Mouse (Mus musculus) forebrain, embryonic 10.5 days (tissue): ENCODE results near the gene Galntl6. TPM values are rescaled to one million over a fixed set of nuclear protein-coding genes. Genes with fewer than 3 reads are reported as not detected.

Experiments used
- DNase-seq: peaks from one replicate; pipeline ENCODE4 v3.0.0-alpha.2; 2017; ENCODE audit warnings: low spot score; ENCODE audit errors: extremely low spot score
- H3K27ac ChIP-seq: fragments of 300-500 bp; sonication (generic); 2 replicates; pipeline ENCODE4 v1.5.1; 2016; ENCODE audit warnings: mild to moderate bottlenecking
- H3K27me3 ChIP-seq: fragments of 300-500 bp; sonication (generic); 2 replicates; pipeline ENCODE4 v1.6.1; 2016; ENCODE audit warnings: mild to moderate bottlenecking; ENCODE audit not compliant: poor library complexity, severe bottlenecking
- H3K36me3 ChIP-seq: fragments of 300-500 bp; sonication (generic); replicated peaks from 2 replicates; pipeline ENCODE4 v1.6.1; 2016; ENCODE audit warnings: mild to moderate bottlenecking, moderate library complexity
- H3K4me1 ChIP-seq: fragments of 300-500 bp; sonication (generic); 2 replicates; pipeline ENCODE4 v1.6.1; 2016
- H3K4me3 ChIP-seq: fragments of 300-500 bp; sonication (generic); 2 replicates; pipeline ENCODE4 v1.5.1; 2016; ENCODE audit warnings: mild to moderate bottlenecking, moderate library complexity
- H3K9me3 ChIP-seq: fragments of 300-500 bp; sonication (generic); 2 replicates; pipeline ENCODE4 v1.6.1; 2016; ENCODE audit warnings: mild to moderate bottlenecking, moderate library complexity
- WGBS: fragments of 180-500 bp; shearing (Covaris S2); methylation state at CpG from one replicate; pipeline ENCODE4 v1.1.7; 2016; 5-methylcytosine and 5-hydroxymethylcytosine counted together
- polyA plus RNA-seq: library from polyadenylated mRNA; unstranded; fragments of >200 nt; fragmentation: Nextera tagmentation; extraction: Ambion mirVana; gene quantifications from 2 replicates; pipeline ENCODE4 v1.2.1, GENCODE M21; 2016

Galntl6 gene
- polyA plus RNA-seq, 1 experiment from 2014 or later, result 0.07 TPM

- H3K4me1 ChIP-seq, result no peaks in the 10 kb centered on the region
- no peak overlapping the region for H3K27ac ChIP-seq
- WGBS, result 43% methylated on average over 1 of the region's 1 CpGs
- H3K27me3 ChIP-seq, result no peaks in the 10 kb centered on the region
- no peak for DNase-seq
- H3K9me3 ChIP-seq, result no peaks in the 10 kb centered on the region
- H3K36me3 ChIP-seq, result no peaks in the 10 kb centered on the region
- H3K4me3 ChIP-seq, result no peak overlapping the region
Measured at GRCm38 (mm10) chr8:58146961-58147360, 765.5 kb downstream of the Galntl6 start.

GRCm38 (mm10) chr8:58086733-58087132 lies 825.7 kb downstream of the Galntl6 start:
- no peaks in the 10 kb centered on the region for H3K9me3 ChIP-seq
- no peaks in the 10 kb centered on the region for H3K27me3 ChIP-seq
- WGBS, result 75% methylated on average over 4 of the region's 4 CpGs
- DNase-seq, result no peak
- no peak overlapping the region for H3K4me3 ChIP-seq
- H3K27ac ChIP-seq, result no peak overlapping the region
- H3K36me3 ChIP-seq, result no peaks in the 10 kb centered on the region
- no peaks in the 10 kb centered on the region for H3K4me1 ChIP-seq

- no peak overlapping the region for H3K4me3 ChIP-seq
- no peak overlapping the region for H3K27ac ChIP-seq
- DNase-seq, result no peak
- H3K27me3 ChIP-seq, result no peaks in the 10 kb centered on the region
- H3K9me3 ChIP-seq, result no peaks in the 10 kb centered on the region
- 87% methylated on average over 6 of the region's 6 CpGs for whole genome bisulfite sequencing
- H3K36me3 ChIP-seq, result no peaks in the 10 kb centered on the region
- H3K4me1 ChIP-seq, result no peaks in the 10 kb centered on the region
Measured at GRCm38 (mm10) chr8:58084931-58085330, 827.5 kb downstream of the Galntl6 start.

GRCm38 (mm10) chr8:58081715-58082114 lies 830.7 kb downstream of the Galntl6 start:
- no peaks in the 10 kb centered on the region for H3K9me3 ChIP-seq
- H3K4me1 ChIP-seq, result no peaks in the 10 kb centered on the region
- no peak for DNase-seq
- H3K36me3 ChIP-seq, result no peaks in the 10 kb centered on the region
- H3K27me3 ChIP-seq, result no peaks in the 10 kb centered on the region
- WGBS, result 85% methylated on average over 5 of the region's 5 CpGs
- no peak overlapping the region for H3K4me3 ChIP-seq
- H3K27ac ChIP-seq, result no peak overlapping the region

- no peak for DNase-seq
- H3K27me3 ChIP-seq, result no peaks in the 10 kb centered on the region
- H3K4me1 ChIP-seq, result no peaks in the 10 kb centered on the region
- H3K4me3 ChIP-seq, result no peak overlapping the region
- no peak overlapping the region for H3K27ac ChIP-seq
- WGBS, result 89% methylated on average over 4 of the region's 4 CpGs
- H3K9me3 ChIP-seq, result no peaks in the 10 kb centered on the region
- no peaks in the 10 kb centered on the region for H3K36me3 ChIP-seq
Measured at GRCm38 (mm10) chr8:58074611-58075010, 837.8 kb downstream of the Galntl6 start.

- Histone ChIP-seq H3K4me1 (no peaks in the 10 kb centered on the region), H3K9me3 (no peaks in the 10 kb centered on the region), H3K27me3 (no peaks in the 10 kb centered on the region), H3K4me3 (no peak overlapping the region), H3K36me3 (no peaks in the 10 kb centered on the region), H3K27ac (no peak overlapping the region)
- 92% methylated on average over 1 of the region's 1 CpGs for WGBS
- DNase-seq, result no peak
Measured at GRCm38 (mm10) chr8:58073733-58074132, 838.7 kb downstream of the Galntl6 start.

GRCm38 (mm10) chr8:58032271-58032670 lies 880.2 kb downstream of the Galntl6 start:
- Histone ChIP-seq H3K27me3 (no peaks in the 10 kb centered on the region), H3K9me3 (no peaks in the 10 kb centered on the region), H3K27ac (no peak overlapping the region), H3K4me3 (no peak overlapping the region), H3K4me1 (no peaks in the 10 kb centered on the region), H3K36me3 (no peaks in the 10 kb centered on the region)
- 85% methylated on average over 3 of the region's 3 CpGs for WGBS
- no peak for DNase-seq

- H3K27ac ChIP-seq, result no peak overlapping the region
- DNase-seq, result no peak
- 90% methylated on average over 4 of the region's 4 CpGs for WGBS
- no peak overlapping the region for H3K4me3 ChIP-seq
- H3K36me3 ChIP-seq, result no peaks in the 10 kb centered on the region
- H3K4me1 ChIP-seq, result no peaks in the 10 kb centered on the region
- H3K27me3 ChIP-seq, result no peaks in the 10 kb centered on the region
- no peaks in the 10 kb centered on the region for H3K9me3 ChIP-seq
Measured at GRCm38 (mm10) chr8:58025558-58025957, 886.9 kb downstream of the Galntl6 start.

- Histone ChIP-seq H3K9me3 (no peaks in the 10 kb centered on the region), H3K27ac (no peak overlapping the region), H3K36me3 (no peaks in the 10 kb centered on the region), H3K4me3 (no peak overlapping the region), H3K4me1 (no peaks in the 10 kb centered on the region), H3K27me3 (no peaks in the 10 kb centered on the region)
- 95% methylated on average over 1 of the region's 1 CpGs for WGBS
- DNase-seq, result no peak
Measured at GRCm38 (mm10) chr8:58025094-58025493, 887.3 kb downstream of the Galntl6 start.

- no peaks in the 10 kb centered on the region for H3K4me1 ChIP-seq
- no peaks in the 10 kb centered on the region for H3K36me3 ChIP-seq
Measured at GRCm38 (mm10) chr8:58023426-58024176, 888.8 kb downstream of the Galntl6 start.

GRCm38 (mm10) chr8:57989428-57990171 lies 922.8 kb downstream of the Galntl6 start:
- H3K4me1 ChIP-seq, result no peaks in the 10 kb centered on the region
- no peaks in the 10 kb centered on the region for H3K9me3 ChIP-seq
- 89% methylated on average over 1 of the region's 1 CpGs for WGBS
- H3K27me3 ChIP-seq, result no peaks in the 10 kb centered on the region
- H3K36me3 ChIP-seq, result no peaks in the 10 kb centered on the region
- no peak overlapping the region for H3K4me3 ChIP-seq
- H3K27ac ChIP-seq, result no peak overlapping the region
- DNase-seq, result no peak

More at GRCm38 (mm10) chr8:58023426-58024176, 888.8 kb downstream of the Galntl6 start:
- no peaks in the 10 kb centered on the region for H3K9me3 ChIP-seq
- no peak for DNase-seq
- no peak overlapping the region for H3K27ac ChIP-seq
- no peaks in the 10 kb centered on the region for H3K27me3 ChIP-seq
- WGBS, result 82% methylated on average over 2 of the region's 2 CpGs
- no peak overlapping the region for H3K4me3 ChIP-seq

- no peak for DNase-seq
- Histone ChIP-seq H3K4me1 (peaks cover 8% of the 10 kb centered on the region), H3K9me3 (no peaks in the 10 kb centered on the region), H3K27ac (no peak overlapping the region), H3K36me3 (no peaks in the 10 kb centered on the region), H3K27me3 (no peaks in the 10 kb centered on the region), H3K4me3 (no peak overlapping the region)
- WGBS, result 85% methylated on average over 4 of the region's 4 CpGs
Measured at GRCm38 (mm10) chr8:57977372-57977771, 935.1 kb downstream of the Galntl6 start.

- Histone ChIP-seq H3K9me3 (no peaks in the 10 kb centered on the region), H3K4me1 (peaks cover 8% of the 10 kb centered on the region), H3K4me3 (no peak overlapping the region), H3K27ac (no peak overlapping the region), H3K27me3 (no peaks in the 10 kb centered on the region), H3K36me3 (no peaks in the 10 kb centered on the region)
- WGBS, result 78% methylated on average over 2 of the region's 2 CpGs
- no peak for DNase-seq
Measured at GRCm38 (mm10) chr8:57974093-57974492, 938.3 kb downstream of the Galntl6 start.
